Mouse (Mus musculus) cortical plate, adult 2 months (tissue): Measurements from ENCODE around the gene Cdh23. TPM values are rescaled to one million over a fixed set of nuclear protein-coding genes. Genes with fewer than 3 reads are reported as not detected.
A peak's percentile ranks its signal among the peaks of the same experiment; 100 is the strongest.

ENCODE experiments used
- H3K27ac ChIP-seq: fragments of 200-500 bp; 2 replicates; pipeline ENCODE4 v1.5.1; 2012; ENCODE audit warnings: low read length, control low read depth, inconsistent platforms; ENCODE audit not compliant: insufficient read depth
- H3K4me1 ChIP-seq: fragments of 200-500 bp; 2 replicates; pipeline ENCODE4 v1.6.1; 2011; ENCODE audit warnings: low read length; ENCODE audit not compliant: control insufficient read depth, insufficient read depth
- H3K4me3 ChIP-seq: fragments of 200-500 bp; 2 replicates; pipeline ENCODE4 v1.5.1; 2011; ENCODE audit warnings: mild to moderate bottlenecking, low read length, control low read depth; ENCODE audit not compliant: insufficient read depth
- CTCF ChIP-seq: fragments of 200-500 bp; IDR thresholded peaks from 2 replicates; pipeline ENCODE4 v1.5.1; 2011; ENCODE audit warnings: mild to moderate bottlenecking, control low read depth, low read length; ENCODE audit not compliant: insufficient read depth; ENCODE audit errors: extremely low read depth
- POLR2A ChIP-seq: fragments of 200-500 bp; IDR thresholded peaks from 2 replicates; pipeline ENCODE4 v1.6.1; 2011; ENCODE audit warnings: mild to moderate bottlenecking, low read length, control low read depth; ENCODE audit not compliant: insufficient read depth; ENCODE audit errors: extremely low read depth
- polyA plus RNA-seq: library from polyadenylated mRNA; depleted of rRNA; stranded (reverse); fragments of >200 nt; gene quantifications from 2 replicates; pipeline ENCODE4 v1.2.3, GENCODE M21; 2012

Gene Cdh23
- polyA plus RNA-seq, 1 experiment = 0.46 TPM

- no peaks in the 10 kb centered on the region for H3K4me1 ChIP-seq
- H3K4me3 ChIP-seq = no peak overlapping the region
- H3K27ac ChIP-seq = no peak overlapping the region
- no peak for TF ChIP-seq POLR2A
- TF ChIP-seq CTCF = no peak
These were observed 129.8 kb downstream of the Cdh23 start for GRCm38 (mm10) chr10:60566369-60567037.

- Histone ChIP-seq H3K4me1 (no peaks in the 10 kb centered on the region), H3K4me3 (no peak overlapping the region)
- TF ChIP-seq CTCF (no peak), POLR2A (no peak)
These were observed 132.2 kb downstream of the Cdh23 start for GRCm38 (mm10) chr10:60564136-60564535.

GRCm38 (mm10) chr10:60562946-60563345 lies 133.3 kb downstream of the Cdh23 start:
- no peak for TF ChIP-seq POLR2A
- TF ChIP-seq CTCF = no peak
- no peaks in the 10 kb centered on the region for H3K4me1 ChIP-seq
- H3K4me3 ChIP-seq = no peak overlapping the region
- H3K27ac ChIP-seq = no peak overlapping the region

More at GRCm38 (mm10) chr10:60564136-60564535, 132.2 kb downstream of the Cdh23 start:
- no peak overlapping the region for H3K27ac ChIP-seq

- no peaks in the 10 kb centered on the region for H3K4me1 ChIP-seq
- TF ChIP-seq CTCF (no peak), POLR2A (no peak)
- H3K4me3 ChIP-seq = no peak overlapping the region
- H3K27ac ChIP-seq = no peak overlapping the region
These were observed 137.8 kb downstream of the Cdh23 start for GRCm38 (mm10) chr10:60558491-60558927.

GRCm38 (mm10) chr10:60552951-60553635 lies 143.2 kb downstream of the Cdh23 start:
- TF ChIP-seq CTCF (no peak), POLR2A (no peak)
- no peak overlapping the region for H3K27ac ChIP-seq
- no peaks in the 10 kb centered on the region for H3K4me1 ChIP-seq
- H3K4me3 ChIP-seq = no peak overlapping the region

GRCm38 (mm10) chr10:60539164-60539914 lies 157.0 kb downstream of the Cdh23 start:
- no peak overlapping the region for H3K4me3 ChIP-seq

GRCm38 (mm10) chr10:60536098-60536811 lies 160.0 kb downstream of the Cdh23 start:
- H3K4me1 ChIP-seq = no peaks in the 10 kb centered on the region
- H3K27ac ChIP-seq = no peak overlapping the region
- TF ChIP-seq POLR2A (no peak), CTCF (no peak)
- no peak overlapping the region for H3K4me3 ChIP-seq

More at GRCm38 (mm10) chr10:60539164-60539914, 157.0 kb downstream of the Cdh23 start:
- Histone ChIP-seq H3K4me1 (no peaks in the 10 kb centered on the region), H3K27ac (no peak overlapping the region)
- no peak for TF ChIP-seq POLR2A
- no peak for TF ChIP-seq CTCF

- no peak for TF ChIP-seq CTCF
- Histone ChIP-seq H3K4me1 (no peaks in the 10 kb centered on the region), H3K27ac (no peak overlapping the region), H3K4me3 (no peak overlapping the region)
These were observed 163.8 kb downstream of the Cdh23 start for GRCm38 (mm10) chr10:60532502-60532901.

GRCm38 (mm10) chr10:60531349-60531748 lies 164.9 kb downstream of the Cdh23 start:
- TF ChIP-seq CTCF (peak; percentile 68), POLR2A (no peak)
- Histone ChIP-seq H3K27ac (no peak overlapping the region), H3K4me3 (no peak overlapping the region), H3K4me1 (no peaks in the 10 kb centered on the region)
